Mouse (Mus musculus) cerebellum, adult 2 months (tissue): ENCODE data around the gene Dlgap1.

Source experiments
- CTCF ChIP-seq: fragments of 200-500 bp; IDR thresholded peaks from 2 replicates; pipeline ENCODE4 v1.5.1; 2011; ENCODE audit warnings: low read depth, mild to moderate bottlenecking, control low read depth, low read length, moderate library complexity, borderline replicate concordance; ENCODE audit not compliant: insufficient read depth
- POLR2A ChIP-seq: fragments of 200-500 bp; IDR thresholded peaks from 2 replicates; pipeline ENCODE4 v1.6.1; 2011; ENCODE audit warnings: low read length, control low read depth, borderline replicate concordance; ENCODE audit not compliant: insufficient read depth

DNA sequence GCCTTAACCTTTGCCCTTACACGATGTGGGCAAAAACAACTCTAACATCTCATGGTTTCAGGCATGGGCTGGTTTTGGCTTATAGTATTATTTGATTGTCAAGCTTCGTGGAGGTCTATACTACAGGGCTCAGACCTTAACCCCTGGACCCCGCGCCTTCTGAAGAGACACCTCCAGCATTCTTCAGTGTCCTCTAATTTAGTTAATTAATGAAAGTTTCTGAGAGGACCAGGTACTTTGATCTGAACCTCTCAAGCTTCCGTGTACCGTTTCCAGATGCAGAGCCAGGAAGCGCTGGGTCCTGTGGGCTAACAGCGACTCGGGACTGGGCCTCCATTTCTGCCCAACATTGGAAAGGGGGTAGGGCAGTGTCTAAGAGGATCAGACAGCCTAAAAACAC is 785.2 kb downstream of the Dlgap1 start:
- no peak for TF ChIP-seq CTCF
- no peak for TF ChIP-seq POLR2A
